Mouse (Mus musculus): ENCODE results near the gene Usp37. TPM values are rescaled to one million over a fixed set of nuclear protein-coding genes. Genes with fewer than 3 reads are reported as not detected.
"Not testable (repeated sequence)": the region's sequence is repeated elsewhere in the genome, so short reads cannot be mapped to it uniquely, and the experiment has no call there.

Usp37 gene
- polyA plus RNA-seq, 1 experiment from 2014 or later = 37.2 TPM

DNA sequence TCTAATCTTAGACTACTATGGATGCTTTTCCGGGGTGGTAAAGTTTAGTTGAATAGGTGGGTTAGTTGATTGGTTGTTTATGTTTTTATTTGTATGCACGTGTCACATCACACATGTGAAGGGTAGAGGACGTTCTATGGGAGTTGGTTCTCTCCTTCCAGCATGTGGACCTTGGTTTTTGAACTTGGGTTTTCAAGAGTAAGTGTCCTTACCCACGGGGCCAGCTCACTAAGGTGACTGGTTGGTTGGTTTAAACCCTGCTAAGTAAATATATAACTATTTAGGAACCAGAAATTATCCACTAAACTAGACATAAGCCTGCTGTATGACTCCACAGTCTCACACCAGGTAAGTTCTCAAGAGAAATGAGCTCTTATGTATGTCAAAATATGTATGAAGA lies 19.3 kb downstream of the Usp37 start:
- 96% methylated on average over 4 of the region's 4 CpGs for WGBS
- Histone ChIP-seq H3K9me3 (no peaks in the 10 kb centered on the region), H3K4me1 (no peaks in the 10 kb centered on the region), H3K4me2 (replicated peaks) (no peak overlapping the region), H3K9ac (no peak overlapping the region), H3K36me3 (peaks cover 91% of the 10 kb centered on the region), H3K27me3 (no peaks in the 10 kb centered on the region), H3K4me3 (no peak overlapping the region), H3K27ac (no peak overlapping the region)
- ATAC-seq (ENCODE audit: low FRiP score, low read depth) = no peak

DNA sequence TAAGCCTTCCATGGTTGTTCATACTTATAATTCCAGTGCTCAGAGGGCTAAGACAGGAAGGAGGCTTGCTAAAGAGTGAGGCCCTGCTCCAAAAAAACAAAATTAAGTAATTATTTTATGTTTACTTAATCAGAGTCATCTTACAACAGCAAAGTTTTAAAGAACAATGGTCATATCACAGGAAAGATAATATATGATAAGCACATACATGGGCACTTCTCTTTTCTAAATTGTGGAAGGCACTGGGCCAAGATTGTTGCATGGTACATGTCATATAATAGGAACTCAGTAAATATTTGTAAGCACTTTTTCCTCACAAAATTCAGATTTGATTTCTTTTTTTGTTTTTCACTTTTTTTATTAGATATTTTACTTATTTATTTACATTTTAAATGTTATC lies 24.2 kb downstream of the Usp37 start:
- no peak overlapping the region for H3K4me2 ChIP-seq (replicated peaks)
- H3K27ac ChIP-seq = no peak overlapping the region
- H3K9ac ChIP-seq = no peak overlapping the region
- ATAC-seq (ENCODE audit: low FRiP score, low read depth) = no peak
- H3K4me1 ChIP-seq = no peaks in the 10 kb centered on the region
- peaks cover 69% of the 10 kb centered on the region for H3K36me3 ChIP-seq
- no peaks in the 10 kb centered on the region for H3K9me3 ChIP-seq
- no peaks in the 10 kb centered on the region for H3K27me3 ChIP-seq
- H3K4me3 ChIP-seq = no peak overlapping the region

DNA sequence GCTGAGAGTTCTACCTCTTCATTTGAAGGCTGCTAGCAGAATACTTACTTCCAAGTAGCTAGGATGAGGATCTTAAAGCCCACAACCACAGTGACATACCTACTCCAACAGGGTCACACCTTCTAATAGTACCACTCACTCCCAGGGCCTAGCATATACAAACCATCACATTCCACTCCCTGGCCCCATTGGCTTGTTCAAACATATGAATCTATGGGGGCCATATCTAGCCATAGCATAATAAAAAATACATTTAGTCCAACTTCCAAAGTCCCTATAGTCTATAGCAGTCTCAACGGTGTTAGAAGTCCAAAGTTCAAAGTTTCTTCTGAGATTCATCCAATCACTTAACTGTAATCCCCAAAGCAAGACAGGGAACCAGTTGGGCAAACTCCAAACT lies 31.1 kb downstream of the Usp37 start:
- peaks cover 36% of the 10 kb centered on the region for H3K36me3 ChIP-seq
- H3K4me1 ChIP-seq; H3K4me2 ChIP-seq (replicated peaks); ATAC-seq (ENCODE audit: low FRiP score, low read depth); H3K27ac ChIP-seq; H3K27me3 ChIP-seq; H3K9me3 ChIP-seq; H3K4me3 ChIP-seq; H3K9ac ChIP-seq: not testable (repeated sequence)
- 91% methylated on average over 1 of the region's 1 CpGs for WGBS

GRCm38 (mm10) chr1:74511306-74511705 lies 32.8 kb downstream of the Usp37 start:
- no peak for ATAC-seq (ENCODE audit: low FRiP score, low read depth)
- Histone ChIP-seq H3K36me3 (peaks cover 26% of the 10 kb centered on the region), H3K9ac (no peak overlapping the region), H3K4me3 (no peak overlapping the region), H3K4me2 (replicated peaks) (no peak overlapping the region), H3K9me3 (no peaks in the 10 kb centered on the region), H3K4me1 (peaks cover 21% of the 10 kb centered on the region), H3K27ac (no peak overlapping the region), H3K27me3 (no peaks in the 10 kb centered on the region)
- 95% methylated on average over 5 of the region's 5 CpGs for WGBS

- H3K4me3 ChIP-seq = peak overlapping the region; percentile 87
- WGBS = 96% methylated on average over 2 of the region's 2 CpGs
- H3K4me1 ChIP-seq = peaks cover 33% of the 10 kb centered on the region
- no peaks in the 10 kb centered on the region for H3K27me3 ChIP-seq
- peak overlapping the region; percentile 96; the same call in 1 of the 2 replicates for H3K9ac ChIP-seq
- H3K4me2 ChIP-seq (replicated peaks) = peak overlapping the region; percentile 84
- no peaks in the 10 kb centered on the region for H3K9me3 ChIP-seq
- H3K36me3 ChIP-seq = peaks cover 8% of the 10 kb centered on the region
- ATAC-seq (ENCODE audit: low FRiP score, low read depth) = no peak
- no peak overlapping the region for H3K27ac ChIP-seq
Measured at GRCm38 (mm10) chr1:74507780-74508179, 36.3 kb downstream of the Usp37 start.

DNA sequence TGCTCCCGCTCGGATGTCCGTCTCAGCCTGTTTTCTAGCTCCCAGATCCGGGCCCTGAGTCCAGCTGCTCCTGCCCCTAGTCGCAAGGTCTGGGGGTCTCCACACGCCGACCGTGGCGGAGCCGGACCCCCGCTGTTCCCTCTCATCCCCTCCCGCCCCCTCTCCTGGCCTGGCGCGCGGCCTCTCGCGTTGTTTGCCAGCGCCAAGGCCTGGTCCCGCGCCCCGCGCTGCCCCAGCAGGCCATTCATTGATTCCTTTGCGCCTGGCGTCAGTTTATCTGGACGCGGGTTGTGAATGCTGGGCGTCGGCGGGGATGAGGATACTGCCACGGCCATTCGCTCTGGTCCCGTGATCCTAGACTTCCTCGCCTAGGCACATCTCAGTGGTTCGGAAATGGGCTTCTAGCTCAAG lies 37.6 kb downstream of the Usp37 start:
- peaks cover 33% of the 10 kb centered on the region for H3K4me1 ChIP-seq
- peak overlapping the region; percentile 87 for H3K4me3 ChIP-seq
- peak overlapping the region; percentile 84 for H3K4me2 ChIP-seq (replicated peaks)
- H3K9ac ChIP-seq = peak overlapping the region; percentile 96
- H3K27ac ChIP-seq = peak overlapping the region; percentile 92
- H3K9me3 ChIP-seq = no peaks in the 10 kb centered on the region
- H3K36me3 ChIP-seq = no peaks in the 10 kb centered on the region; the same call in 1 of the 2 replicates
- H3K27me3 ChIP-seq = no peaks in the 10 kb centered on the region
- ATAC-seq (ENCODE audit: low FRiP score, low read depth) = peak; percentile 2; the same call in 1 of the 2 replicates
- WGBS = under 1% methylated on average over 34 of the region's 34 CpGs

GRCm38 (mm10) chr1:74505721-74506464 lies 38.2 kb downstream of the Usp37 start, which contains the start of gene Cnot9:
Cnot9 (plus strand) TSS chr1:74506058.
- under 1% methylated on average over 64 of the region's 64 CpGs for WGBS
- no peaks in the 10 kb centered on the region for H3K27me3 ChIP-seq
- no peaks in the 10 kb centered on the region for H3K9me3 ChIP-seq
- H3K4me2 ChIP-seq (replicated peaks) = peak within 1 kb of the TSS; percentile 84
- H3K4me1 ChIP-seq = peaks cover 33% of the 10 kb centered on the region
- H3K36me3 ChIP-seq = no peaks in the 10 kb centered on the region
- ATAC-seq (ENCODE audit: low FRiP score, low read depth) = peak; percentile 100
- peak within 1 kb of the TSS; percentile 87 for H3K4me3 ChIP-seq
- peak within 1 kb of the TSS; percentile 92 for H3K27ac ChIP-seq
- H3K9ac ChIP-seq = peak within 1 kb of the TSS; percentile 96

GRCm38 (mm10) chr1:74505393-74505720 lies 38.7 kb downstream of the Usp37 start:
- Histone ChIP-seq H3K9ac (peak overlapping the region; percentile 79), H3K4me1 (peaks cover 33% of the 10 kb centered on the region), H3K4me3 (peak overlapping the region; percentile 87), H3K9me3 (no peaks in the 10 kb centered on the region), H3K4me2 (replicated peaks) (peak overlapping the region; percentile 81), H3K27ac (peak overlapping the region; percentile 79), H3K36me3 (no peaks in the 10 kb centered on the region), H3K27me3 (no peaks in the 10 kb centered on the region)
- 1% methylated on average over 22 of the region's 22 CpGs for WGBS
- ATAC-seq (ENCODE audit: low FRiP score, low read depth) = peak; percentile 73; the same call in 1 of the 2 replicates

GRCm38 (mm10) chr1:74501106-74501505 lies 43.0 kb downstream of the Usp37 start:
- Histone ChIP-seq H3K9ac (no peak overlapping the region), H3K36me3 (0 out of 2 replicates have a peak, but pooled peaks cover 3% of the 10 kb centered on the region), H3K27ac (no peak overlapping the region), H3K4me1 (peaks cover 12% of the 10 kb centered on the region), H3K9me3 (no peaks in the 10 kb centered on the region), H3K4me2 (replicated peaks) (no peak overlapping the region), H3K27me3 (no peaks in the 10 kb centered on the region), H3K4me3 (no peak overlapping the region)
- ATAC-seq (ENCODE audit: low FRiP score, low read depth) = no peak
- WGBS = 67% methylated on average over 1 of the region's 1 CpGs

- H3K36me3 ChIP-seq = peaks cover 82% of the 10 kb centered on the region
- H3K9me3 ChIP-seq = no peaks in the 10 kb centered on the region
- 96% methylated on average over 5 of the region's 5 CpGs for WGBS
Measured at GRCm38 (mm10) chr1:74485792-74486191, 58.3 kb downstream of the Usp37 start.

GRCm38 (mm10) chr1:74460273-74460672 lies 83.8 kb downstream of the Usp37 start:
- 75% methylated on average over 2 of the region's 2 CpGs for WGBS
- H3K4me2 ChIP-seq (replicated peaks) = no peak overlapping the region
- no peak for ATAC-seq (ENCODE audit: low FRiP score, low read depth)
- H3K27ac ChIP-seq = no peak overlapping the region
- H3K27me3 ChIP-seq = no peaks in the 10 kb centered on the region
- H3K9ac ChIP-seq = no peak overlapping the region
- peaks cover 61% of the 10 kb centered on the region for H3K36me3 ChIP-seq
- H3K9me3 ChIP-seq = no peaks in the 10 kb centered on the region
- H3K4me3 ChIP-seq = no peak overlapping the region
- H3K4me1 ChIP-seq = no peaks in the 10 kb centered on the region

More at GRCm38 (mm10) chr1:74485792-74486191, 58.3 kb downstream of the Usp37 start:
- H3K4me3 ChIP-seq = no peak overlapping the region
- no peak overlapping the region for H3K9ac ChIP-seq
- H3K4me1 ChIP-seq = no peaks in the 10 kb centered on the region
- no peak overlapping the region for H3K27ac ChIP-seq
- H3K4me2 ChIP-seq (replicated peaks) = no peak overlapping the region
- no peak for ATAC-seq (ENCODE audit: low FRiP score, low read depth)
- no peaks in the 10 kb centered on the region for H3K27me3 ChIP-seq

GRCm38 (mm10) chr1:74452611-74453045 lies 91.5 kb downstream of the Usp37 start:
- Histone ChIP-seq H3K36me3 (peaks cover 83% of the 10 kb centered on the region), H3K9ac (no peak overlapping the region), H3K27me3 (no peaks in the 10 kb centered on the region), H3K4me1 (no peaks in the 10 kb centered on the region), H3K4me2 (replicated peaks) (no peak overlapping the region), H3K27ac (no peak overlapping the region), H3K4me3 (no peak overlapping the region), H3K9me3 (no peaks in the 10 kb centered on the region)
- 70% methylated on average over 4 of the region's 4 CpGs for WGBS
- ATAC-seq (ENCODE audit: low FRiP score, low read depth) = no peak

- peaks cover 76% of the 10 kb centered on the region for H3K36me3 ChIP-seq
- no peak overlapping the region for H3K4me2 ChIP-seq (replicated peaks)
- H3K27me3 ChIP-seq = no peaks in the 10 kb centered on the region
- no peaks in the 10 kb centered on the region for H3K9me3 ChIP-seq
- no peak overlapping the region for H3K27ac ChIP-seq
- H3K4me1 ChIP-seq = no peaks in the 10 kb centered on the region
- no peak for ATAC-seq (ENCODE audit: low FRiP score, low read depth)
- 92% methylated on average over 2 of the region's 2 CpGs for WGBS
- H3K9ac ChIP-seq = no peak overlapping the region
- no peak overlapping the region for H3K4me3 ChIP-seq
Measured at GRCm38 (mm10) chr1:74444538-74444937, 99.5 kb downstream of the Usp37 start.
